Mouse (Mus musculus) thymus, adult 2 months (tissue): Measurements from ENCODE around the gene Vamp1.

ENCODE experiments used
- CTCF ChIP-seq: fragments of 200-500 bp; IDR thresholded peaks from 2 replicates; pipeline ENCODE4 v1.5.1; 2012; ENCODE audit warnings: mild to moderate bottlenecking, control low read depth, low read length, moderate library complexity, borderline replicate concordance; ENCODE audit not compliant: control insufficient read depth, poor library complexity, insufficient read depth; ENCODE audit errors: extremely low read depth
- POLR2A ChIP-seq: fragments of 200-500 bp; IDR thresholded peaks from 2 replicates; pipeline ENCODE4 v1.6.1; 2012; ENCODE audit warnings: mild to moderate bottlenecking, low read length, control low read depth, moderate library complexity; ENCODE audit not compliant: control insufficient read depth, poor library complexity, insufficient read depth; ENCODE audit errors: extremely low read depth

DNA sequence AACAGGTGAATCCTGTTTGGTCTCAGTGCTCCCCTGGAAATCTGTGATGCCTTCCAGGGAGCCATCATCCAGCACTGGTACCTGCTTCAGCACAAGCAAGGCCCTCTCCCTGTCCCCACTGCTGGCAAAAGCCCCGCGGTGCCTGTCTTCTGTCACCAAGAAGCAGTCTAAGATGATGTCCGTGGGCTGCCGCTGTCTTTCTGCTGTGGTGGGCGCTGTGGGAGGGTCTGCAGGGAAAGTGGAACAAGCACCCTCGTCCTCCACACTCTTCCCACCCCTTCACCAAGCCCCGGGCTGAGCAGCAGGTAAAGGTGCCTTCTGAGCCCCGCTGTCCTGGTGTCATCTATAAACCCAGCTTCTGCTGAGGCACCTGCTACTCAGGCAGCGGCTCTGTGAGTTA, 15.2 kb downstream of the Vamp1 start:
- 0 out of 2 replicates have a peak, but pooled peaks have one; percentile 15 for TF ChIP-seq CTCF
- TF ChIP-seq POLR2A = no peak
